Mouse (Mus musculus) heart, postnatal 4 days (tissue): ENCODE data around the gene Olfr477. TPM values are rescaled to one million over a fixed set of nuclear protein-coding genes. Genes with fewer than 3 reads are reported as not detected.
"Not testable (repeated sequence)": the region's sequence is repeated elsewhere in the genome, so short reads cannot be mapped to it uniquely, and the experiment has no call there.

Source experiments
- DNase-seq: peaks from one replicate; pipeline ENCODE4 v3.0.0; 2021
- total RNA-seq, 2 experiments: library from RNA; stranded (reverse); gene quantifications; 2 replicates each; pipeline ENCODE4 v1.2.3; 2021

The Olfr477 gene
- total RNA-seq = not detected

DNA sequence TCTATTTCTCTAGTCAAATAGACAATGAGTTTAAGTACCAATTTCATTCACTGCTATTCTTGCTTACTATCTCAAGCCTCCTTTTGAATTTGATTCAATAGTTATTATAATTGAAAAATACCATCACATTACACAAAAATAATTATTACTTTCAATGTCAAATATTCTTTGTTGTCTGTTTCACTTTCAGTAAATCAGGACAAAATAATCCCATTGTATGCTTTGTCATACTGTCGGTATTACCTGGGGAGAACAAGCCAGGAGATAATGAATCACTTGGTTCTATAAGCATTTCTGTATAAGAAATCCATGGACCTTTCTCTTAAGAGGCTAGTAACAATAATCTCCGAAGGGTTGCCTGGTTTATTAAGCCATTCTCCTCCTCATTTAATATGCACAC is at the start of gene Olfr477:
Olfr477 (plus strand) TSS at position 301 of the 400 bp plus-strand sequence.
- DNase-seq = no peak

GRCm38 (mm10) chr7:107952539-107952938 is 34.0 kb upstream of the Olfr477 start:
- not testable (repeated sequence) for DNase-seq

- no peak for DNase-seq
Observed at GRCm38 (mm10) chr7:107954343-107954742, 32.1 kb upstream of the Olfr477 start, which contains the start of gene Olfr474. Gene Olfr474, plus strand, starts transcription at chr7:107954643.

GRCm38 (mm10) chr7:107964503-107964902 is 22.0 kb upstream of the Olfr477 start, which contains the start of gene Olfr476:
Gene Olfr476, plus strand, starts transcription at chr7:107964803.
- no peak for DNase-seq

GRCm38 (mm10) chr7:108014256-108014655 is 27.8 kb downstream of the Olfr477 start:
- DNase-seq = not testable (repeated sequence)

- no peak for DNase-seq
Observed at GRCm38 (mm10) chr7:108033889-108034288, 47.4 kb downstream of the Olfr477 start, which contains the start of gene Olfr478. Gene Olfr478, minus strand, starts transcription at chr7:108033989.

Other genes with a start within 250 kb of the Olfr477 start
- gene Cyb5r2, start 228.7 kb upstream of the Olfr477 start, total RNA-seq = under 1 TPM in 1 of 2 experiments, not detected in 1; 0.24 TPM
- not detected for gene Ovch2, start 185.5 kb upstream of the Olfr477 start, total RNA-seq
- not detected for gene Olfr467, start 174.4 kb upstream of the Olfr477 start, total RNA-seq
- not detected for gene Olfr469, start 161.2 kb upstream of the Olfr477 start, total RNA-seq
- gene Olfr470, start 139.2 kb upstream of the Olfr477 start, total RNA-seq = not detected
- under 1 TPM in 1 of 2 experiments, not detected in 1; 0.07 TPM for gene Olfr472, start 88.8 kb upstream of the Olfr477 start, total RNA-seq
- gene Olfr473, start 56.2 kb upstream of the Olfr477 start, total RNA-seq = not detected
- gene Olfr474, start 32.0 kb upstream of the Olfr477 start, total RNA-seq = not detected
- gene Olfr476, start 21.9 kb upstream of the Olfr477 start, total RNA-seq = not detected
- gene Olfr478, start 47.3 kb downstream of the Olfr477 start, total RNA-seq = not detected
- gene Olfr479, start 64.0 kb downstream of the Olfr477 start, total RNA-seq = not detected
- gene Olfr480, start 80.7 kb downstream of the Olfr477 start, total RNA-seq = not detected
- gene Olfr481, start 93.2 kb downstream of the Olfr477 start, total RNA-seq = not detected
- under 1 TPM; 0.67 to 0.83 TPM for gene Olfr482, start 110.9 kb downstream of the Olfr477 start, total RNA-seq
- gene Olfr483, start 114.2 kb downstream of the Olfr477 start, total RNA-seq = not detected
- gene Olfr484, start 140.8 kb downstream of the Olfr477 start, total RNA-seq = not detected
- not detected for gene Olfr485, start 173.2 kb downstream of the Olfr477 start, total RNA-seq
- not detected for gene Olfr486, start 186.0 kb downstream of the Olfr477 start, total RNA-seq
- not detected for gene Olfr487, start 227.9 kb downstream of the Olfr477 start, total RNA-seq